ENCODE assay signal across 7 mouse cellular contexts in the genomic region with DNA sequence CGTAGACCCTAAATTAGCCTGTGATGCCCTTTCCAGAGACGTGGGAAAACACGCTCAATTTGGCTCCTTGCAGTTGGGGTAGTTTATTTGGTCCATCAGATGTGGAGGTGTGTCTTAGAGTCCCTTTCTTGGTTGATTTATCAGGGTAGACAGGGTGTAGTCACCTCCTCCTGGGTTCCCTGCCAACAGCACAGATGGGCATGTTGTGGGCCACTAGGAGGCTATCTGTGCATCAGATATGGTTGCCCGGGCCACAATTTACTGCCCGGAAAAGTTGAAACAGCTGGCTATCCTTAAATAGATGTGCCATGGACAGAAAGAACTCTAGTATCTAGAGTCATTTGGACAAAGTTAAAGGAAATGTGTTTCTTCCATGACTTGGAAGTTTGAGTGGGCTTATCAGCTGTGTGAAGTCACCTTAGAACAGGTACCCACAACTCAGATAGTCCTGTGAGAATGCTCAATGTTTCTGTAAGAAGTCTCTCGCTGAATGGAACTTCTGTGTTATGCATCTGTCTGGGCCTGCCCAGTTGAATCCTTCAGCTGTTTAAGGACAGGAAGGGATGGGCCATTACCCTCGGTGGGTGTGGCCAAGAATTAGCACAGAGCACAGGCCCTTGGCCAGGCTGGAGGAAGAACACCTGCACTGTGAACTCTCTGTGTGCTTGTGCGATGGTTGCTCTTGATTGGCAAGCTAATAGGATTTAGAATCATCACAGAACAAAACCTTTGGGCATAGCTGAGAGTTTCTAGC. TPM values are rescaled to one million over a fixed set of nuclear protein-coding genes. Genes with fewer than 3 reads are reported as not detected.
DNase-seq lines count a peak whose midpoint lies in the region; ATAC-seq lines count a peak whose summit lies in the region.

No protein-coding gene starts in this region.

- H3K9me3 ChIP-seq in embryonic facial prominence, embryonic 13.5 days, result no peaks in the 10 kb centered on the region
- H3K9me3 ChIP-seq in intestine, embryonic 14.5 days (ENCODE audit: control insufficient read depth, low read length), result no peaks in the 10 kb centered on the region

- WGBS in embryonic facial prominence, embryonic 13.5 days, result 65% methylated on average over 8 of the region's 8 CpGs
- WGBS in intestine, embryonic 14.5 days, result 71% methylated on average over 8 of the region's 8 CpGs

- peaks cover 19% of the 10 kb centered on the region for H3K4me1 ChIP-seq in embryonic facial prominence, embryonic 13.5 days
- H3K4me1 ChIP-seq in intestine, embryonic 14.5 days (replicated peaks; ENCODE audit: control insufficient read depth, insufficient read depth, low read length), result peaks cover 12% of the 10 kb centered on the region; the same call in 1 of the 2 replicates

- H3K27me3 ChIP-seq in embryonic facial prominence, embryonic 13.5 days, result no peaks in the 10 kb centered on the region
- no peaks in the 10 kb centered on the region for H3K27me3 ChIP-seq in intestine, embryonic 14.5 days (replicated peaks; ENCODE audit: control insufficient read depth, insufficient read depth, low read length)

- no peaks in the 10 kb centered on the region for H3K36me3 ChIP-seq in embryonic facial prominence, embryonic 13.5 days
- H3K36me3 ChIP-seq in intestine, embryonic 14.5 days (ENCODE audit: control insufficient read depth, insufficient read depth, low read length), result no peaks in the 10 kb centered on the region

- H3K9ac ChIP-seq in embryonic facial prominence, embryonic 13.5 days, result no peak overlapping the region
- H3K9ac ChIP-seq in intestine, embryonic 14.5 days (ENCODE audit: low read length), result no peak overlapping the region

- H3K4me3 ChIP-seq in embryonic facial prominence, embryonic 13.5 days, result peak overlapping the region; percentile 75
- no peak overlapping the region for H3K4me3 ChIP-seq in intestine, embryonic 14.5 days (ENCODE audit: low read depth, low read length)

- ATAC-seq in CD4-positive, CD25-positive, alpha-beta regulatory T cell, adult 4 months, result peak; percentile 48
- ATAC-seq in embryonic facial prominence, embryonic 13.5 days (ENCODE audit: insufficient number of reproducible peaks, insufficient read depth, low FRiP score, low TSS enrichment, low read depth), result no peak
- no peak for ATAC-seq in intestine, embryonic 14.5 days (replicated peaks; ENCODE audit: low FRiP score, low TSS enrichment, low read depth)

- peak; percentile 81 to 85 for DNase-seq in B cell, adult 2 months
- DNase-seq in intestine, embryonic 14.5 days (ENCODE audit: low spot score), result no peak
- peak; percentile 83 for DNase-seq in lung, postnatal 25 days (ENCODE audit: low spot score)
- no peak for DNase-seq in retina, embryonic 14.5 days (ENCODE audit: low spot score)
- DNase-seq in T-cell, adult 2 months (ENCODE audit: low spot score), result no peak

- H3K27ac ChIP-seq in embryonic facial prominence, embryonic 13.5 days, result no peak overlapping the region
- no peak overlapping the region for H3K27ac ChIP-seq in intestine, embryonic 14.5 days (ENCODE audit: low read depth)

- peak overlapping the region; percentile 96 for H3K4me2 ChIP-seq in embryonic facial prominence, embryonic 13.5 days
- peak overlapping the region; percentile 98 for H3K4me2 ChIP-seq in intestine, embryonic 14.5 days (ENCODE audit: low read length)

RNA-seq across cellular contexts. Expression of a gene that starts 2.3 kb away (rescaled TPM):
- 10 to 100 TPM; 32.1 to 54.1 TPM for polyA plus RNA-seq in CD4-positive, CD25-positive, alpha-beta regulatory T cell, adult 4 months (2017; shearing (Covaris generic))
- polyA plus RNA-seq in embryonic facial prominence, embryonic 13.5 days (2015; fragmentation: Nextera tagmentation; extraction: Ambion mirVana), result 23.2 and 24.5 TPM in 2 replicates
- polyA plus RNA-seq in intestine, embryonic 14.5 days (2014; fragmentation: Nextera tagmentation; extraction: Ambion mirVana), result 17.0 and 17.4 TPM in 2 replicates

Comparison
In these comparisons a context has a peak if more than half of its experiments do, and no peak if none do; other contexts are left out.
1. DNase-seq: peak in B cell, adult 2 months (2 of 2) and lung, postnatal 25 days (single experiment); none in intestine, embryonic 14.5 days (single experiment), retina, embryonic 14.5 days (single experiment) and T-cell, adult 2 months (single experiment).